Mouse (Mus musculus) retina, postnatal 1 day (tissue): ENCODE data around the gene Gm13178.

ENCODE experiments used
- DNase-seq: peaks from one replicate; pipeline ENCODE4 v3.0.0-alpha.2; 2012

Gm13178 gene

DNA sequence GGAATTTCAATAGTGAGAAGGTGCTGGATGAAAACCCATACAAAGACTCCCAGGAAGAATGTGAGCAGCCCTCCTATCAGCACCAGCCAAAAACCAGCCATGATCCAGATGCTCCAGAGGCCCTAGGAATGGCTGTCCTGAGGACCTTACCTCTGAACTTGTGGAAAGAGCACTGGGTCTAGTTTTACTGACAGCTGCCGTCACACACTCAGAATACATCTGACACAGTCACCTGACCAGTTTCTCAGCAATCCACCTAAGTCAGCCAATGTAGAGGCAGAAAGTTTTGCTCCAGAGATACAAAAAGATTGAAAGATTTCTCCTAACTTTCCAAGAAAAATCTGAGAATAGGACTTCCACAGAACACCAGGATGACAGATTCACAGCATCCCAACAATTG, at the start of gene Gm13178:
Gene Gm13178, minus strand, starts transcription at position 101 of the 400 bp plus-strand sequence.
- no peak for DNase-seq

DNA sequence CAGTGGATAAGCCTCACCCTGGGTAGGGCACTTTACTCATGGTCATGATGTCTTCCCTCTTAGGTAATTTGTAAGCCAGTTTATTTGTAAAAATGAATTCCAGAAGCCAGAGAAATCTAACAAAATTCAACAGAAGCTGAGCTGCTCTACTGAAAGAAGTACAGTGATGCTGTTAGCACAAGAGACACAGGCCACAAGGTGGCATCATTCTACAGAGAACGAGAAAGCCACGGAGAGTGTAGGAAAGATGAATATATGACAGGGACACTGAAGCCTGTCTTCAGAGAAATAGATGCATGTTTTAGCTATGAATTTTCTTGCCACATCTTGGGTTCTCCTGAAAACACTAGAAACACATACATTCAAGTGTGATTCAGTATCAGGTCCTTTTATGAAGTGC, 44.5 kb upstream of the Gm13178 start:
- peak; percentile 36 for DNase-seq

- DNase-seq = no peak
Observed at GRCm38 (mm10) chr4:144749139-144749538, 27.9 kb upstream of the Gm13178 start.

DNA sequence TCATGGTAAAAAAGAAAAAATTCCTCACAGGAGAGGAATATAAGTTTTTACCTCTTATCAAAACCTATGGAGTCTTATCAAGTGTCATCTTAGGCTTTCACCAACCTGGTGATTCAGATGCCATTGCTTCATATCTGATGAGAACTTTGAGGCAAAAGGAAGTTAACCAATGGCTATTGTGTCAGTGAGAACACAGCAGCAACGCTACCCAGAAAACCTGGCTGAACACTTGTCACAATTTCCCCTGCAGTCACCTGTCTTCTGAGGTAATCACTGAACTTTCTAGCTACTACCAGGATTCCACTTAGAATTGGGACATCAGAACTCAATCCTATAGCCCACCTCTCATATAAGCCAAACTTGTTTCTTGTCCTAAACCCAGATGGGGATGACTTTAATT, 1.5 kb downstream of the Gm13178 start:
- no peak for DNase-seq

GRCm38 (mm10) chr4:144718288-144718687, 2.9 kb downstream of the Gm13178 start:
- DNase-seq = no peak

- no peak for DNase-seq
Observed at GRCm38 (mm10) chr4:144686268-144686667, 34.9 kb downstream of the Gm13178 start, which contains the start of gene Gm436. TSS of gene Gm436 (minus strand) at chr4:144686368.
